Mouse (Mus musculus) heart, embryonic 12.5 days (tissue): Measurements from ENCODE around the gene Cd70. TPM values are rescaled to one million over a fixed set of nuclear protein-coding genes. Genes with fewer than 3 reads are reported as not detected.

ENCODE experiments used
- ATAC-seq: fragments of 200-750 bp; cut with Nextera tagmentation; 2 replicates; pipeline ENCODE4 v1.8.0; 2017; ENCODE audit warnings: moderate TSS enrichment, moderate library complexity; ENCODE audit not compliant: insufficient number of reproducible peaks, low FRiP score
- H3K27ac ChIP-seq: fragments of 300-500 bp; sonication (generic); 2 replicates; pipeline ENCODE4 v1.5.1; 2016; ENCODE audit warnings: mild to moderate bottlenecking, moderate library complexity; ENCODE audit not compliant: poor library complexity, severe bottlenecking
- H3K27me3 ChIP-seq: fragments of 300-500 bp; sonication (generic); replicated peaks from 2 replicates; pipeline ENCODE4 v1.6.1; 2016; ENCODE audit warnings: mild to moderate bottlenecking, moderate library complexity
- H3K36me3 ChIP-seq: fragments of 300-500 bp; sonication (generic); 2 replicates; pipeline ENCODE4 v1.6.1; 2016; ENCODE audit warnings: mild to moderate bottlenecking, moderate library complexity
- H3K4me1 ChIP-seq: fragments of 300-500 bp; sonication (generic); replicated peaks from 2 replicates; pipeline ENCODE4 v1.6.1; 2016; ENCODE audit warnings: mild to moderate bottlenecking
- H3K4me2 ChIP-seq: fragments of 300-500 bp; sonication (generic); 2 replicates; pipeline ENCODE4 v1.6.1; 2016; ENCODE audit warnings: mild to moderate bottlenecking, moderate library complexity
- H3K4me3 ChIP-seq: fragments of 300-500 bp; sonication (generic); 2 replicates; pipeline ENCODE4 v1.5.1; 2016; ENCODE audit warnings: mild to moderate bottlenecking
- H3K9ac ChIP-seq: fragments of 300-500 bp; sonication (generic); 2 replicates; pipeline ENCODE4 v1.6.1; 2016; ENCODE audit warnings: mild to moderate bottlenecking, moderate library complexity
- H3K9me3 ChIP-seq: fragments of 300-500 bp; sonication (generic); replicated peaks from 2 replicates; pipeline ENCODE4 v1.6.1; 2016; ENCODE audit warnings: mild to moderate bottlenecking, moderate library complexity
- WGBS: fragments of 180-500 bp; shearing (Covaris S2); methylation state at CpG from one replicate; pipeline ENCODE4 v1.1.7; 2016; 5-methylcytosine and 5-hydroxymethylcytosine counted together
- polyA plus RNA-seq: library from polyadenylated mRNA; unstranded; fragments of >200 nt; fragmentation: Nextera tagmentation; extraction: Ambion mirVana; gene quantifications from 2 replicates; pipeline ENCODE4 v1.2.1, GENCODE M21; 2016

The Cd70 gene
- polyA plus RNA-seq, 1 experiment from 2014 or later, result not detected

GRCm38 (mm10) chr17:57170616-57171260, 21.2 kb upstream of the Cd70 start:
- Histone ChIP-seq H3K4me1 (no peaks in the 10 kb centered on the region), H3K4me3 (no peak overlapping the region), H3K27me3 (no peaks in the 10 kb centered on the region), H3K9ac (no peak overlapping the region), H3K4me2 (no peak overlapping the region), H3K27ac (no peak overlapping the region), H3K36me3 (no peaks in the 10 kb centered on the region), H3K9me3 (no peaks in the 10 kb centered on the region)
- WGBS, result 46% methylated on average over 5 of the region's 5 CpGs
- ATAC-seq, result no peak

DNA sequence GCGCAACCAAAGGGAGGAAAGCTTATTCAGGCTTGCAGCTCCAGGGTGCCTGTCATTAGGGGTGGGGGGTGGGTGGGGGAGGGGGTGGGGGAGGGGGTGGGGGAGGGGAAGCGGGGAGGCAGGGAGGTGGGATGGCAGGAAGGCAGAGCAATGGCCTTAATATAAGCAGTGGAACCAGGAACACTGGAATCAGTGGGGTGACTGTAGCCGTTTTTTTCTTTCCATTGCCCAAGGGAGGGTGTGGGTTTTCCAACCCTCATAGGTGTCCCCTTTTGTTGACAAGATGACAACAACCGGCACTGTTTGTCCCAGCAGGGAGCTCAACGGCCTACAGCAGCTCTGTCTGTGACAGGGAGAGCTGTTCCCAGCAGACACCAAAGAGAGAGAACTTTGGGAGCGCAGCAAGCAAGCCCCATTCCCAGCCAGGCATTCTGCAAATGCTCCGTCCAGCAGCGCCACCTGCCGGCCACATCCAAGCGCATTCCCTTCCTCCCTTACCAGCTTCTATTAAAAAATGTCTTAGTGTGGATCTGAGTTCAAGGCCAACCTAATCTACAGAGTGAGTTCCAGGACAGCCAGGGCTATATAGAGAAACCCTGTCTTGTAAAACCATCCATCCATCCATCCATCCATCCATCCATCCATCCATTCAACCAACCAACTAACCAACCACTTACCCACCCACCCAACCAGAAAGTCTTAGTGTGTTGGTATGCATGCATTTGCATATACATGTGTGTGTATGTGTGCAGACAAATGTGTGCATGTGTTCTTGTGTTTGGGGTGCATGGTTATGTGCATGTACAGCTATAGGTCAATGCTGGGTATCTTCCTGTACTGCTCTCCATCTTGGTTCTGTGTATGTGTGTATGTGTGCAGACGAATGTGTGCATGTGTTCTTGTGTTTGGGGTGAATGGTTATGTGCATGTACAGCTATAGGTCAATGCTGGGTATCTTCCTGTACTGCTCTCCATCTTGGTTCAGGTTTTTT, 17.5 kb upstream of the Cd70 start:
- Histone ChIP-seq H3K4me1 (no peaks in the 10 kb centered on the region), H3K4me2 (peak overlapping the region; percentile 46), H3K27ac (no peak overlapping the region), H3K36me3 (no peaks in the 10 kb centered on the region), H3K9ac (no peak overlapping the region), H3K4me3 (no peak overlapping the region), H3K9me3 (no peaks in the 10 kb centered on the region), H3K27me3 (no peaks in the 10 kb centered on the region)
- ATAC-seq, result peak; percentile 69
- WGBS, result 9% methylated on average over 11 of the region's 11 CpGs

GRCm38 (mm10) chr17:57153787-57154186, 4.2 kb upstream of the Cd70 start:
- Histone ChIP-seq H3K4me3 (no peak overlapping the region), H3K36me3 (no peaks in the 10 kb centered on the region), H3K4me2 (no peak overlapping the region), H3K9me3 (peaks cover 8% of the 10 kb centered on the region; the same call in 1 of the 2 replicates), H3K27ac (no peak overlapping the region), H3K4me1 (no peaks in the 10 kb centered on the region), H3K27me3 (peaks cover 25% of the 10 kb centered on the region), H3K9ac (no peak overlapping the region)
- WGBS, result 74% methylated on average over 4 of the region's 4 CpGs
- no peak for ATAC-seq

DNA sequence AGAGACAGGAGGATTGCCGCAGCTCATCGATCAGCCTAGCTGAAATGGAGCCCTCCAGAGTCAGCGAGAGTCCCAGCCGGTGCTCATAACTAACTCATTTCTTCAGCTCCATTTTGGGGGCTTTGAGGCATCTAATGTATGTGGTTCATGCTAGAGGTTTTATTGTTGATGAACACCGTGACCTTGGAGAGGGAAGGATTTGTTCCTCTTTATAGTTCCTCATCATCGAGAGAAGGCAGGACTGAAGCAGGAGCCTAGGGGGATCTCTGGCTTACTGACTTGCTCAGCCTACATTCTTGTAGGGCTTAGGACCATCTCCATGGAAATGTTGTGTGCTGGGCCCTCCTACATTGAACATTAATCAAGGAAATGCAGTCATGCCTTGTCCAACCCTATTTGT, 3.4 kb upstream of the Cd70 start:
- Histone ChIP-seq H3K4me1 (no peaks in the 10 kb centered on the region), H3K27me3 (peaks cover 33% of the 10 kb centered on the region), H3K4me2 (no peak overlapping the region), H3K9me3 (peaks cover 8% of the 10 kb centered on the region; the same call in 1 of the 2 replicates), H3K36me3 (no peaks in the 10 kb centered on the region), H3K4me3 (no peak overlapping the region), H3K9ac (no peak overlapping the region), H3K27ac (no peak overlapping the region)
- no peak for ATAC-seq
- whole genome bisulfite sequencing, result 87% methylated on average over 6 of the region's 6 CpGs

DNA sequence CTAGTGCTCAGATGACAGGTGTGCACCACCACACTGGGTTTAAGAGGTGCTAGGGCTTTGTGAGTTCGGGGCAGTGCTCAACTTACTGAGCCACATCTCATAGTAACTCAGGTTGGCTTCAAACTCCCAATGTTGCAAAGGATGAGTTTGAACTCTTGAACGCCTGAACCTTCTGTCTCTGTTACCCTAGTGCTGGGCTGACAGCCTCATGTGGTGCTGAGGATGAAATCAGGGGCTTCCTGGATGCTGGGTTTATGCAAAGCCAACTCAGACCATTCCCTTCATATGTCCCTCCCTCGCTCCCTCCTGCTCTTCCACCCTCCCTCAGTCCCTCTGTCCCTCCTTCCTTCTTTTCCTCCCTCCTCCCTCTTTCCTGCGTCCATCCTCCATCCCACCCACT, 1.2 kb downstream of the Cd70 start:
- Histone ChIP-seq H3K9me3 (peaks cover 8% of the 10 kb centered on the region; the same call in 1 of the 2 replicates), H3K27me3 (peaks cover 57% of the 10 kb centered on the region), H3K4me3 (no peak overlapping the region), H3K4me1 (no peaks in the 10 kb centered on the region), H3K36me3 (no peaks in the 10 kb centered on the region), H3K4me2 (no peak overlapping the region), H3K27ac (no peak overlapping the region), H3K9ac (no peak overlapping the region)
- no peak for ATAC-seq
- 54% methylated on average over 4 of the region's 4 CpGs for WGBS

DNA sequence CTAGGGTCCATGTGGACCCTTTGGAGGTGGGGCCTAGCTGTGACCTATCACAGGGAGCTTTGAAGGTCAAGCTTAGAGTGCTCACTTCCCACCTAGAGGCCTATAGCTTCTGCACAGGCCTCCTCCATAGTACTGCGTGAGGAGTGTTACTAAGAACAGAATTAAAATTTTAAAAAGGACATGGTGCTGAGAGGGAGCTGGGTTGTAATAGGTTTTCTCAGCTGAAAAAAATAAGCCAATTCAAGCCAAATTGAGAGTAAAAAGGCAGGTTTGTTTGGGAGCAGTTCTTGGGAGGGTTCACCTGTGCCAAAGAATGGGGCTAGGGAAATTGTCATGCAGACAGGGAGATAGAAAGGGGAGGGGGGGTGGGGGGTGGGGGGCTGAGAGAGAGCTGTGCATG, 4.5 kb downstream of the Cd70 start:
- no peak for ATAC-seq
- H3K4me2 ChIP-seq, result no peak overlapping the region
- no peak overlapping the region for H3K27ac ChIP-seq
- no peak overlapping the region for H3K9ac ChIP-seq
- no peak overlapping the region for H3K4me3 ChIP-seq
- no peaks in the 10 kb centered on the region for H3K4me1 ChIP-seq
- H3K36me3 ChIP-seq, result no peaks in the 10 kb centered on the region
- 63% methylated on average over 1 of the region's 1 CpGs for WGBS
- peaks cover 45% of the 10 kb centered on the region for H3K27me3 ChIP-seq
- H3K9me3 ChIP-seq, result no peaks in the 10 kb centered on the region

- no peak for ATAC-seq
- Histone ChIP-seq H3K27ac (no peak overlapping the region), H3K9ac (no peak overlapping the region), H3K9me3 (no peaks in the 10 kb centered on the region), H3K4me1 (no peaks in the 10 kb centered on the region), H3K36me3 (no peaks in the 10 kb centered on the region), H3K4me3 (no peak overlapping the region), H3K27me3 (peaks cover 31% of the 10 kb centered on the region), H3K4me2 (no peak overlapping the region)
- WGBS, result 80% methylated on average over 3 of the region's 3 CpGs
Observed at GRCm38 (mm10) chr17:57143704-57144103, 5.9 kb downstream of the Cd70 start.

DNA sequence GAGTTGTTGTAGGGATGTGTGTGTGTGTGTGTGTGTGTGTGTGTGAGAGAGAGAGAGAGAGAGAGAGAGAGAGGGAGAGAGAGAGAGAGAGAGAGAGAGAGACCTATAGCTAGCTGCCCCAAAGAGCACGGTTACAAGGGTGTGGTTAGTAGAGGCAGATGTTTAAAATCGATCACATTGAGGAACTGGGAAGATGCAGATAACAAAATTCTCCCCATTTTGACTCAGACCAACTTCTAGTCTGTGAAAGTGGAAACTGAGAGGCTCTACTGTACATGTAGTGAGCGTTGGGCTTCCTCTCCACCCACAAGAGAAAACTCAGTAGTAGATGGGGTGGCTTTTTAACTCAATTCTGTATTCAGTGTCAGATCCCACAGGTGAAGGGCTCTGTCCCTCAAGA, 9.9 kb downstream of the Cd70 start:
- H3K4me3 ChIP-seq, result no peak overlapping the region
- H3K9ac ChIP-seq, result no peak overlapping the region
- no peak overlapping the region for H3K27ac ChIP-seq
- 71% methylated on average over 3 of the region's 3 CpGs for WGBS
- H3K36me3 ChIP-seq, result no peaks in the 10 kb centered on the region
- peaks cover 4% of the 10 kb centered on the region; the same call in 1 of the 2 replicates for H3K27me3 ChIP-seq
- no peak overlapping the region for H3K4me2 ChIP-seq
- H3K4me1 ChIP-seq, result no peaks in the 10 kb centered on the region
- H3K9me3 ChIP-seq, result no peaks in the 10 kb centered on the region
- ATAC-seq, result no peak

- Histone ChIP-seq H3K27me3 (peaks cover 8% of the 10 kb centered on the region; the same call in 1 of the 2 replicates), H3K4me2 (no peak overlapping the region), H3K4me1 (no peaks in the 10 kb centered on the region), H3K9me3 (no peaks in the 10 kb centered on the region), H3K36me3 (no peaks in the 10 kb centered on the region), H3K4me3 (no peak overlapping the region), H3K27ac (no peak overlapping the region), H3K9ac (no peak overlapping the region)
- ATAC-seq, result no peak
- 71% methylated on average over 4 of the region's 4 CpGs for whole genome bisulfite sequencing
Observed at GRCm38 (mm10) chr17:57138676-57139075, 10.9 kb downstream of the Cd70 start.

- H3K27ac ChIP-seq, result no peak overlapping the region
- no peak overlapping the region for H3K9ac ChIP-seq
- H3K4me1 ChIP-seq, result no peaks in the 10 kb centered on the region
- no peak overlapping the region for H3K4me3 ChIP-seq
- WGBS, result 77% methylated on average over 3 of the region's 3 CpGs
- no peak for ATAC-seq
- H3K4me2 ChIP-seq, result no peak overlapping the region
- no peaks in the 10 kb centered on the region for H3K9me3 ChIP-seq
- no peaks in the 10 kb centered on the region for H3K36me3 ChIP-seq
- H3K27me3 ChIP-seq, result peaks cover 13% of the 10 kb centered on the region; the same call in 1 of the 2 replicates
Observed at GRCm38 (mm10) chr17:57135635-57136034, 13.9 kb downstream of the Cd70 start.

DNA sequence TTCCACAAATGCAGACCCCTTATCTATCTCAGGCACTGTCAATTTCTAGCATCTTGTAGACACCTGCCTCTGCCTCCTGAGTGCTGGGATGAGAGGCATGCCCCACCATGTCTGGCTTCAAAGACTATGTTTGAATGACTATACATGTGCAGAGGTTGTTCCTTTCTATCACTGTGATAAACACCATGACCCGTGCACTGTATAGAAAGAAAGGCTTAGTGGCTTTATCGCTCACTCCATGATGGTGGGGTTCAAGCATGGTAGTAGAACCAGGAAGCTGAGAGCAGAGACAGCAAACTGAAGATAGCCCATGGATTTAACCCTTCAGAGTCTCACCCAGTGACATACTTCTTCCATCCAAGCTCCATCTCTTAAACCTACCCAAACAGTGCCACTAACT, 14.9 kb downstream of the Cd70 start:
- 60% methylated on average over 2 of the region's 2 CpGs for WGBS
- H3K4me3 ChIP-seq, result no peak overlapping the region
- H3K36me3 ChIP-seq, result no peaks in the 10 kb centered on the region
- H3K9me3 ChIP-seq, result no peaks in the 10 kb centered on the region
- H3K4me2 ChIP-seq, result no peak overlapping the region
- no peak for ATAC-seq
- peaks cover 13% of the 10 kb centered on the region; the same call in 1 of the 2 replicates for H3K27me3 ChIP-seq
- no peak overlapping the region for H3K9ac ChIP-seq
- H3K4me1 ChIP-seq, result no peaks in the 10 kb centered on the region
- H3K27ac ChIP-seq, result no peak overlapping the region
